Mouse (Mus musculus): ENCODE data around the gene Arl14ep.

The Arl14ep gene

GRCm38 (mm10) chr2:106973959-106974639 lies at the start of gene Arl14ep:
Arl14ep (minus strand) TSS chr2:106974424.
- peak; percentile 97 for DNase-seq (ENCODE audit: low read depth, low spot score)

- no peak for DNase-seq (ENCODE audit: low read depth, low spot score)
Observed at GRCm38 (mm10) chr2:107022713-107023112, 48.5 kb upstream of the Arl14ep start.

- DNase-seq (ENCODE audit: low read depth, low spot score) = no peak
Observed at GRCm38 (mm10) chr2:107019331-107019730, 45.1 kb upstream of the Arl14ep start.

GRCm38 (mm10) chr2:107013161-107013560 lies 38.9 kb upstream of the Arl14ep start:
- peak; percentile 78 for DNase-seq (ENCODE audit: low read depth, low spot score)

GRCm38 (mm10) chr2:107012318-107012717 lies 38.1 kb upstream of the Arl14ep start:
- no peak for DNase-seq (ENCODE audit: low read depth, low spot score)

- DNase-seq (ENCODE audit: low read depth, low spot score) = peak; percentile 21
Observed at GRCm38 (mm10) chr2:107010160-107010559, 35.9 kb upstream of the Arl14ep start.

GRCm38 (mm10) chr2:107006378-107006777 lies 32.2 kb upstream of the Arl14ep start:
- DNase-seq (ENCODE audit: low read depth, low spot score) = peak; percentile 65

- peak; percentile 92 for DNase-seq (ENCODE audit: low read depth, low spot score)
Observed at GRCm38 (mm10) chr2:107005876-107006275, 31.7 kb upstream of the Arl14ep start.

GRCm38 (mm10) chr2:106991261-106991660 lies 17.0 kb upstream of the Arl14ep start:
- peak; percentile 75 for DNase-seq (ENCODE audit: low read depth, low spot score)

GRCm38 (mm10) chr2:106984945-106985344 lies 10.7 kb upstream of the Arl14ep start:
- no peak for DNase-seq (ENCODE audit: low read depth, low spot score)

- DNase-seq (ENCODE audit: low read depth, low spot score) = peak; percentile 86
Observed at GRCm38 (mm10) chr2:106982503-106982902, 8.3 kb upstream of the Arl14ep start.

- DNase-seq (ENCODE audit: low read depth, low spot score) = no peak
Observed at GRCm38 (mm10) chr2:106976472-106976871, 2.2 kb upstream of the Arl14ep start.

GRCm38 (mm10) chr2:106973332-106973958 lies 779 bp downstream of the Arl14ep start:
- peak; percentile 47 for DNase-seq (ENCODE audit: low read depth, low spot score)

GRCm38 (mm10) chr2:106972851-106973250 lies 1.4 kb downstream of the Arl14ep start:
- DNase-seq (ENCODE audit: low read depth, low spot score) = no peak

- no peak for DNase-seq (ENCODE audit: low read depth, low spot score)
Observed at GRCm38 (mm10) chr2:106970971-106971370, 3.3 kb downstream of the Arl14ep start.

- no peak for DNase-seq (ENCODE audit: low read depth, low spot score)
Observed at GRCm38 (mm10) chr2:106968320-106968719, 5.9 kb downstream of the Arl14ep start.

GRCm38 (mm10) chr2:106963560-106963959 lies 10.7 kb downstream of the Arl14ep start:
- no peak for DNase-seq (ENCODE audit: low read depth, low spot score)

GRCm38 (mm10) chr2:106961650-106962049 lies 12.6 kb downstream of the Arl14ep start:
- peak; percentile 35 for DNase-seq (ENCODE audit: low read depth, low spot score)

- DNase-seq (ENCODE audit: low read depth, low spot score) = no peak
Observed at GRCm38 (mm10) chr2:106961066-106961465, 13.2 kb downstream of the Arl14ep start.

GRCm38 (mm10) chr2:106960237-106960636 lies 14.0 kb downstream of the Arl14ep start:
- DNase-seq (ENCODE audit: low read depth, low spot score) = peak; percentile 42

GRCm38 (mm10) chr2:106959380-106959779 lies 14.8 kb downstream of the Arl14ep start:
- DNase-seq (ENCODE audit: low read depth, low spot score) = no peak

- DNase-seq (ENCODE audit: low read depth, low spot score) = no peak
Observed at GRCm38 (mm10) chr2:106958916-106959315, 15.3 kb downstream of the Arl14ep start.

GRCm38 (mm10) chr2:106956146-106956545 lies 18.1 kb downstream of the Arl14ep start:
- DNase-seq (ENCODE audit: low read depth, low spot score) = no peak
